Mouse (Mus musculus) heart, embryonic 14.5 days (tissue): ENCODE data around the gene Gjb4. TPM values are rescaled to one million over a fixed set of nuclear protein-coding genes. Genes with fewer than 3 reads are reported as not detected.

ENCODE experiments used
- ATAC-seq: fragments of 200-750 bp; cut with Nextera tagmentation; 2 replicates; pipeline ENCODE4 v1.8.0; 2017; ENCODE audit warnings: low read depth, moderate TSS enrichment; ENCODE audit not compliant: insufficient number of reproducible peaks, insufficient read depth, low FRiP score
- H3K27ac ChIP-seq, 2 experiments: fragments of 200-500 bp in 1 of 2; fragments of 300-500 bp in 1 of 2; sonication (generic) in 1 of 2; replicated peaks in 1 of 2; 2 replicates each; pipeline ENCODE4 v1.5.1; 2012 to 2014; ENCODE audit warnings: low read depth in 2 of 2, low read length in 2 of 2, control low read depth in 1 of 2, mild to moderate bottlenecking in 1 of 2, mixed read lengths in 1 of 2; ENCODE audit not compliant: control insufficient read depth in 1 of 2, insufficient read depth in 1 of 2
- H3K27me3 ChIP-seq: fragments of 300-500 bp; sonication (generic); 2 replicates; pipeline ENCODE4 v1.6.1; 2014; ENCODE audit warnings: mild to moderate bottlenecking, low read length, control low read depth; ENCODE audit not compliant: control insufficient read depth, insufficient read depth
- H3K36me3 ChIP-seq: fragments of 300-500 bp; sonication (generic); 2 replicates; pipeline ENCODE4 v1.6.1; 2014; ENCODE audit warnings: mild to moderate bottlenecking, control low read depth, low read length, mixed read lengths; ENCODE audit not compliant: control insufficient read depth, insufficient read depth
- H3K4me1 ChIP-seq, 2 experiments: fragments of 200-500 bp in 1 of 2; fragments of 300-500 bp in 1 of 2; sonication (generic) in 1 of 2; 2 replicates each; pipeline ENCODE4 v1.6.1; 2012 to 2014; ENCODE audit warnings: low read length in 2 of 2, control low read depth in 1 of 2, mixed read lengths in 1 of 2; ENCODE audit not compliant: control insufficient read depth in 2 of 2, insufficient read depth in 2 of 2
- H3K4me2 ChIP-seq: fragments of 300-500 bp; sonication (generic); 2 replicates; pipeline ENCODE4 v1.6.1; 2014; ENCODE audit warnings: mild to moderate bottlenecking, low read length
- H3K4me3 ChIP-seq, 2 experiments: fragments of 200-500 bp in 1 of 2; fragments of 300-500 bp in 1 of 2; sonication (generic) in 1 of 2; 2 replicates each; pipeline ENCODE4 v1.5.1; 2012 to 2014; ENCODE audit warnings: low read length in 2 of 2, mild to moderate bottlenecking in 2 of 2, control low read depth in 1 of 2, low read depth in 1 of 2, moderate library complexity in 1 of 2; ENCODE audit not compliant: control insufficient read depth in 1 of 2, insufficient read depth in 1 of 2
- H3K9ac ChIP-seq: fragments of 300-500 bp; sonication (generic); 2 replicates; pipeline ENCODE4 v1.6.1; 2014; ENCODE audit warnings: mild to moderate bottlenecking, low read length
- H3K9me3 ChIP-seq: fragments of 300-500 bp; sonication (generic); 2 replicates; pipeline ENCODE4 v1.6.1; 2016; ENCODE audit warnings: low read length, control low read depth; ENCODE audit not compliant: control insufficient read depth
- WGBS: fragments of 180-500 bp; shearing (Covaris S2); extraction: QIAGEN DNeasy Blood & Tissue Kit; methylation state at CpG from one replicate; pipeline ENCODE4 v1.1.7; 2014; 5-methylcytosine and 5-hydroxymethylcytosine counted together
- polyA plus RNA-seq: library from polyadenylated mRNA; unstranded; fragments of >200 nt; fragmentation: Nextera tagmentation; extraction: Ambion mirVana; gene quantifications from 2 replicates; pipeline ENCODE4 v1.2.1, GENCODE M21; 2014

Gjb4 gene
- polyA plus RNA-seq, 1 experiment from 2014 or later: not detected

DNA sequence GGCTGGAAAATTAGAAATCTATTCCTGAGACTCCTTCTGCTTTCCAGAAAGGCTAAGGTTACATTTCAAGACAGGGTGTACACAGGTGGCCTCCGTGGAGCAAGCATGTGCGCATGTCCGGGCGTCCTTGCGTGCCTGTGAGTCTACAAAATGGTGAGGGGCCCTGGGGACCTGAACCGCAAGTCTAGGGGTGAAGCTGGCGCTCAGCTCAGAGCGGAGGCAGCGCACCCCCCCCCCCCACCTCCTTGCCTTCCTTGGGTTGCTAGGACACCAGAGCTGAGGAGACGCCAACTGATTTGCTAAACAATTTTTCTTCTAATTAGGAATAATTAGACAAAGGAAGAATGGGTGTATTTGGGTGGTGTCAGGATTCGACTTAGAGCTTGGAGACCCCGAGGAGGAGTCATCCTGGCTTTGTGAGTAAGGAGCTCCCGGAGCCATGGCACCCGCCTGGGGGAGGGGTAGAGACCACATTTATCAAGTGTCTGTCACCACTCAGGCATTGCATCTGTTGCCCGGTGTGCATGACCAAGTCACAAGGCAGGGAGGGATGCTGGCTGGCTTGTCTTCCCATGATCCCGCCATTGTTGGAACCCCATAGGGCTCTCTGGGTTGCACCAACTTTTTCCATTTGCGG is 21.8 kb upstream of the Gjb4 start:
- Histone ChIP-seq H3K9me3 (no peaks in the 10 kb centered on the region), H3K4me1 (peaks cover 14 to 25% of the 10 kb centered on the region in 2 experiments), H3K9ac (no peak overlapping the region), H3K4me3 (no peak overlapping the region), H3K27me3 (no peaks in the 10 kb centered on the region), H3K36me3 (no peaks in the 10 kb centered on the region), H3K4me2 (no peak overlapping the region), H3K27ac (no peak overlapping the region)
- WGBS: 72% methylated on average over 17 of the region's 17 CpGs
- ATAC-seq: no peak

DNA sequence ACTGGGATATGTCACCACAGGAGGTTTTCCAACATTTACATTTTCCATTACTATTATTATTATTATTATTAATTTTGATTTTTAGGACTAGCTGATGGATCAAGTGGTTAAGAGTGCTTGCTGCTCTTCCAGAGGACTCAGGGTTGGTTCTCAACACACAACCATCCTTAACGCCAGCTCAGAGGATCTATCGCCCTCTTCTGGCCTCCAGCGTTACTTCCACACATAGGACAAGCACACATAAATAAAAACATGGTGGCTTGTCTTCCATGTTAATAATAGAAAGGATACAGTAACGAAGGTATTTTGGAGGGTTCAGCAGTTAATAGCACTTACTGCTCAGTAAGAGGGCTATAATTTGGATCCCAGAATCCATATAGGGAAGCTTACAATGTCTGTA is 20.8 kb upstream of the Gjb4 start:
- WGBS: 78% methylated on average over 4 of the region's 4 CpGs
- no peak overlapping the region for H3K27ac ChIP-seq
- no peak for ATAC-seq
- H3K9ac ChIP-seq: no peak overlapping the region
- no peak overlapping the region for H3K4me3 ChIP-seq
- peaks cover 14 to 25% of the 10 kb centered on the region in 2 experiments for H3K4me1 ChIP-seq
- H3K36me3 ChIP-seq: no peaks in the 10 kb centered on the region
- no peaks in the 10 kb centered on the region for H3K27me3 ChIP-seq
- no peak overlapping the region for H3K4me2 ChIP-seq
- no peaks in the 10 kb centered on the region for H3K9me3 ChIP-seq

DNA sequence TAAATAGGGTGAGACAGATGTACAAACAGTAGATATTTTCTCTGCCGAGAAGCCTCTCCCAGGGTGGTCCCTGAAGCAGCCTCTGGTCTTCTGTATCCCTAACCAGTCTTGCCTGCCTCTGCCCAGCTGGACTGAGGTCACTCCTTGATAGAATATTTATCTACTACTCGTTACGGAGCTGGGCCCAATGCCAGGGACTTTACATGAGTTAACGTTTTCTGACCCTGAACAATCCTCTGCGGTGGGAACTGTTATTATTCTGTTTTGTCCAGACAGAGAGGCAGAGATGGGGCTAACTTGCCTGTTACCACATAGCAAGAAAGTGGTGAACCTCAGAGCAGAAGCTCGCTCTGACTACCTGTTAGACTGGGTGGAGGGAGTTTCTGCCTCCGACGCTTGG is 19.6 kb upstream of the Gjb4 start:
- no peak overlapping the region for H3K4me2 ChIP-seq
- no peak for ATAC-seq
- no peak overlapping the region for H3K9ac ChIP-seq
- peaks cover 6% of the 10 kb centered on the region; the same call in 1 of the 2 replicates for H3K27me3 ChIP-seq
- H3K4me1 ChIP-seq: peaks cover 18 to 25% of the 10 kb centered on the region in 2 experiments
- no peaks in the 10 kb centered on the region for H3K9me3 ChIP-seq
- H3K36me3 ChIP-seq: no peaks in the 10 kb centered on the region
- H3K27ac ChIP-seq: no peak overlapping the region
- H3K4me3 ChIP-seq: no peak overlapping the region
- 32% methylated on average over 8 of the region's 8 CpGs for WGBS

DNA sequence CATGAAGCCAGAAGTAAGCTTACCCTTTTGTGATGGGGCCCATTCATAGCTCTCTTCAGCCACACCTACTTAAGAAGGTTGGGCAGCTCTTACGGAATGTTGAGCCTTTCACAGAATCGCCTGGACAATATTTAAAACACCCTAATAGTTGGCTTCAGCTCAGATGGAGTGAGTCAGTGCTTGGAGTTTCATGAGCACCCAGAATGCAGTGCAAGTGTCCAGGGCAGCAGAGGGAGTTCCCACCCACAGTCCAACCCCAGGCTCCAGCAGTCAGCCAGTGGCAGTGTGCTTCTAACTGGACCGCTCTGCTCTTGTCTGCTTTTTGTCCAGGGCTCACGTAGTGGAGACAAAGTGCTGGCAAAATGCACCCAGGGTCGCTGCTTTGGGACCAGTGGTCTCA is 17.7 kb upstream of the Gjb4 start:
- Histone ChIP-seq H3K4me3 (no peak overlapping the region), H3K27ac (peak overlapping the region; percentile 17 to 33; a peak in 1 of 4 replicates)

DNA sequence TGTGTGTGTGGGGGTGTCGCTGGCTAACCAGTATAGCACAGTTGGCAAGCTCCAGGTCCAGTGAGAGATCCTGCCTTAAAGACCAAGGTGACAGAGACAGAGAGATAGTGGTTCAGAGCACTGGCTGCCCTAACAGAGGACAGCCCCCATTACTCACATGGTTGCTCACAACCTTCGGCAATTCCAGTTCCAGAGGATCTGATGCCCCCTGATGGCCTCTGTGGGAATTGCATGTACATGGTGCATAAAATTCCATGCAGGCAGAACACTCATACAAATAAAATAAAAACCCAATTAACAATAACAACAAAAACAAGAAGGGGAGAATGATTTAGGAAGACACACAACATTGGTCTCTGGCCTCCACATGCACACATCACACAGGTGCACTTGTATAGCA is 16.6 kb upstream of the Gjb4 start:
- Histone ChIP-seq H3K27me3 (peaks cover 6% of the 10 kb centered on the region; the same call in 1 of the 2 replicates), H3K36me3 (no peaks in the 10 kb centered on the region), H3K9me3 (no peaks in the 10 kb centered on the region), H3K9ac (no peak overlapping the region), H3K4me1 (peaks cover 18 to 29% of the 10 kb centered on the region in 2 experiments), H3K4me2 (no peak overlapping the region), H3K27ac (no peak overlapping the region), H3K4me3 (no peak overlapping the region)
- ATAC-seq: no peak
- 65% methylated on average over 2 of the region's 2 CpGs for WGBS

More for the DNA sequence above, 17.7 kb upstream of the Gjb4 start:
- whole genome bisulfite sequencing: 37% methylated on average over 5 of the region's 5 CpGs
- Histone ChIP-seq H3K27me3 (peaks cover 6% of the 10 kb centered on the region; the same call in 1 of the 2 replicates), H3K4me2 (no peak overlapping the region), H3K36me3 (no peaks in the 10 kb centered on the region), H3K4me1 (peaks cover 18 to 30% of the 10 kb centered on the region in 2 experiments), H3K9ac (no peak overlapping the region), H3K9me3 (no peaks in the 10 kb centered on the region)
- ATAC-seq: no peak

DNA sequence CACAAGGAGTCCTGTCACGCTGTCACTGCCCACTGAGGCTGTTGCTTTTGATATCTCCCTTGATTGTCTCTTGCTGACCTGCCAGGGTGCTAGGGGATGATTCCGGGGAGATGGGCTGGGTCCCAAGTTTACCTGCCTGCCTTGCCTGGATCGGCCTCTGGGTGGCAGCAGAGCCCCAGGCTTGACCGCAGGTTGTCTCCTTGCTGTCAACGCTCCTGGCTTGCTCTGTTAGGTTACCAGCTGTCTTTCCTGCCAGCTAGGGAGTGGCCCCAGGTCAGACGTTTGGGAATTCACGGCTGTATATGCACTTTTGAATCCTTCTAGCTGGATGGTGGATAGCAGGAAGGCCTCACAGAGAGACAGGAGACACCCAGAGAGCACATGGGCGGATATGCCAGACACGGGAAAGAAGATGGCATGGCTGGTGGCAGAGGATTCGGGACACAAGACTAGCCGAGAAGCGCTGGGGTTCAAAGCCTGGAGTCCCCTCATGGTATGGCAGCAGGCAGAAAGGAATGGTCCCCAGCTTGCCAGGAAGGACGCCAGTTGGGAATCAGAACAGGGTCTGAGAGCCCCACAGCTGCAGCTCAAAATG is 14.6 kb upstream of the Gjb4 start:
- no peak overlapping the region for H3K27ac ChIP-seq
- no peaks in the 10 kb centered on the region for H3K36me3 ChIP-seq
- H3K4me3 ChIP-seq: no peak overlapping the region
- H3K4me1 ChIP-seq: peaks cover 21 to 27% of the 10 kb centered on the region in 2 experiments
- H3K27me3 ChIP-seq: peaks cover 6% of the 10 kb centered on the region; the same call in 1 of the 2 replicates
- no peak overlapping the region for H3K9ac ChIP-seq
- no peaks in the 10 kb centered on the region for H3K9me3 ChIP-seq
- ATAC-seq: no peak; the same call in 1 of the 2 replicates
- 0 out of 2 replicates have a peak overlapping the region, but pooled peaks have one; percentile 16 for H3K4me2 ChIP-seq
- WGBS: 29% methylated on average over 13 of the region's 13 CpGs

DNA sequence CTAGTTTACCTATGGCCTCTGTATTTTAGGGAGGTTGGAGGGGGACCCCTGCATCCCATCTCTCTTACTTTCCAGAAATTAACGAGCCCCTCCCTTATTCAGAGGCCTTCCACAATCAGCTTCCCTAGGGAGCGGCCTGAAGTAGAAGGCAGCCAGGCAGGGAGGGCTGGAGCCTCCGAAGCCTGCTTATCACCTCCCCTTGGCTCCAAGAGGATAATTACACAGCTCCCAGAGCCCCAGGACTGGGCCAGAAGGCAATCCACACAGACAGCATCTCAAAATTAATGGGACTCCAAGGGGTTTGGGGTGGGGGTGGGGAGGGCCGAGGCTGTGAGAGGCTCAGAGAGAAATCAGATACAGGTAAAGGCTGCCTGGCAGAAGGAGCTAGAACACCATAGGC is 12.0 kb upstream of the Gjb4 start:
- no peak for ATAC-seq
- Histone ChIP-seq H3K27me3 (peaks cover 6% of the 10 kb centered on the region; the same call in 1 of the 2 replicates), H3K9ac (no peak overlapping the region), H3K36me3 (no peaks in the 10 kb centered on the region), H3K4me2 (no peak overlapping the region), H3K9me3 (no peaks in the 10 kb centered on the region), H3K4me1 (peaks cover 11% of the 10 kb centered on the region in 2 experiments), H3K27ac (0 out of 4 replicates have a peak overlapping the region, but pooled peaks of 1 of the 2 experiments have one; percentile 28), H3K4me3 (no peak overlapping the region)
- WGBS: 11% methylated on average over 4 of the region's 4 CpGs
